Mouse (Mus musculus): ENCODE results near the gene Dpyd. TPM values are rescaled to one million over a fixed set of nuclear protein-coding genes. Genes with fewer than 3 reads are reported as not detected.

Dpyd gene
- total RNA-seq, 2 experiments from 2014 or later, result 1.3 to 2.4 TPM

DNA sequence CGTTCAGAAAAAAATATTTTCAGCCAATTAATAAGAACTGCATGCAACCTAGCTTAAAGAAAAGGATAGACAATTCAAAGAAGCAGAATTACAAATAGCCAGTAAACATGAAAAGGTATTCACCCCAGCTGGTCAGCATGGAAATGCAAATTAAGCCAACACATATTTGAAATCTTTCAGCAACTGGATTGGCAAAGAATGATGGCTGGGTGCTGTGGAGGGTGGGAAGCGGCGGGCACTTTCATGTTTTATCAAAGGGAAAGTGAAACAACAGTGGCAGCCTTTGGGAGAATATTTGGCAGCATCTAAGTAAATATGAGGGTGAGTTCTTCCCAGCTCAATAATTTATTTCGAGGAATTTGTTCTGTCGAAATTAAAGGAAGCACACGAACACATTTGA lies 603.8 kb downstream of the Dpyd start:
- intact Hi-C loops (cut with DNase I), result no loop called here
- no peak overlapping the region for H3K4me3 ChIP-seq
- TF ChIP-seq CTCF (IDR thresholded peaks at IDR 0.05), result no peak
- H3K27ac ChIP-seq, result no peak overlapping the region
- DNase-seq, result no peak

- TF ChIP-seq CTCF (IDR thresholded peaks at IDR 0.05), result no peak
- no peak overlapping the region for H3K4me3 ChIP-seq
- DNase-seq, result no peak
- H3K27ac ChIP-seq, result no peak overlapping the region
- intact Hi-C loops (cut with DNase I), result no loop called here
Observed at GRCm38 (mm10) chr3:119168166-119168565, 606.2 kb downstream of the Dpyd start.

DNA sequence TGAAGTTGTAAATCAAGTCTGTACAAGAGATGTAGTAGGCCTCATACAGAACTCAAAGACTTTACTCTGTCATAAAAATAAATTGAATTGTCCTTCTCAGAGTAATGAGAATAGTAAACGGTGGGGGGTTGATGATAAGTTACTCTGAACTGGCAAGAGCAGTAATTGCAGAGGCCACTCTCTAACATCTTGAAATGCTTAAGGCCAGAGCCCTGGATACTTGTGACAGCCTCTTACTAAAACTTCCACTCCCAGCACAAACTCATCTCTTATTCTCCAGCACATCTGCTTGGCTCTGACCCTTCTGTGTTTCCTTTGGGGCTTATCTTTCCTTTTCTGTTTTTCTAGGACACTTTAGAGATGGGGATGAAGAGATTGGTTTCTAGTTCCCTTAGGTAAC lies 606.7 kb downstream of the Dpyd start:
- Histone ChIP-seq H3K27ac (no peak overlapping the region), H3K4me3 (no peak overlapping the region)
- no peak for DNase-seq
- intact Hi-C loops (cut with DNase I), result no loop called here
- no peak for TF ChIP-seq CTCF (IDR thresholded peaks at IDR 0.05)

- DNase-seq, result no peak
- no peak overlapping the region for H3K4me3 ChIP-seq
- H3K27ac ChIP-seq, result no peak overlapping the region
- no peak for TF ChIP-seq CTCF (IDR thresholded peaks at IDR 0.05)
- intact Hi-C loops (cut with DNase I), result no loop called here
Observed at GRCm38 (mm10) chr3:119183261-119183660, 621.3 kb downstream of the Dpyd start.

DNA sequence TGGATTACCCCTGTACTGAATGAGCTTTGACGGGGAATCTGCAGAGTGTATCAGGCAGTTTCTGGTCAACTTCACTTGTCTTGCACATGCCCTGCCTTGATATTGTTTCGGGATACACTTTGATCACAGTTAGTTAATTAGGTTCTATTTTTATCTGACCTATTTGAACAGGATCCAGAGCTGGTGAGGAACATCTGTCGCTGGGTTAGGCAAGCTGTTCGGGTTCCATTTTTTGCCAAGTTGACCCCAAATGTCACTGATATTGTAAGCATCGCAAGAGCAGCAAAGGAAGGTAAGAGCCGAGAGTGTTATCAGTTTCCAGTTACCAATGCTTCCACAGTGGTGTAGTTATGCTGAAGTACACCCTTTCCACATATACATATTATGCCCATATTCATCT lies 632.1 kb downstream of the Dpyd start:
- TF ChIP-seq CTCF (IDR thresholded peaks at IDR 0.05), result no peak
- H3K4me3 ChIP-seq, result no peak overlapping the region
- H3K27ac ChIP-seq, result no peak overlapping the region
- intact Hi-C loops (cut with DNase I), result no loop called here
- no peak for DNase-seq

GRCm38 (mm10) chr3:119195613-119196012 lies 633.7 kb downstream of the Dpyd start:
- Histone ChIP-seq H3K27ac (no peak overlapping the region), H3K4me3 (no peak overlapping the region)
- TF ChIP-seq CTCF (IDR thresholded peaks at IDR 0.05), result no peak
- intact Hi-C loops (cut with DNase I), result no loop called here
- no peak for DNase-seq

DNA sequence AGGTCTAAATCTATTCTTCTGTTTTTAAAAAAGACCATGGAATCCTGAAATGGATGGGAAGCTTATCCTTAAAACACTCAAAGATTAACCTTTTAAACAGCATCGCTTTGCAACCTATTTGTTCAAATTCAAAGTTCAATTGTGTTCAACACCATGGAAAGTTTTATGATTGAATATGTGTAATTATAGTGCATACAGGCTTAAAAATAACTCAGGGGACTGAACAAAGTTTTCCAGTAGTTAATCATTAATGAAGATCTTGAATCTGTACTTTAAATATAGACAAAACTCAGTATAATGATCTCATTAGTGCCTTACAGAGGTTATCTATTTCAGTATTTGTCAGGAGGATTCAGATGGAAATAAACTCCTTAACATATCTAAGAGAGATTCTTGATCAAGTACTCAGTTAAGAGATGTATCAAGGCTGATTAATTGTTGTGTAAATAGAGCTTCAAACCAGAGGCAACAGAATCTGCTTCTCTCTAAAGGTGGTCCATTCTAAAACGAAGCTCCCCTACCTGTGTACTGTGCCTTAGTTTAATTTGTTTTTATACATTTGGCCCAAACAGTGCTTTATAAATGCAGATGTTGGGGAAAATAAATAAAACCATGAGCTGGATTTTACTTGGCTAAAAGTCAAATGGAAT lies 659.0 kb downstream of the Dpyd start:
- intact Hi-C loops (cut with DNase I), result no loop called here
- Histone ChIP-seq H3K27ac (no peak overlapping the region), H3K4me3 (no peak overlapping the region)
- TF ChIP-seq CTCF (IDR thresholded peaks at IDR 0.05), result no peak
- DNase-seq, result no peak

- Histone ChIP-seq H3K27ac (no peak overlapping the region), H3K4me3 (no peak overlapping the region)
- intact Hi-C loops (cut with DNase I), result no loop called here
- TF ChIP-seq CTCF (IDR thresholded peaks at IDR 0.05), result no peak
- DNase-seq, result no peak
Observed at GRCm38 (mm10) chr3:119243181-119243580, 681.3 kb downstream of the Dpyd start.

GRCm38 (mm10) chr3:119256516-119256915 lies 694.6 kb downstream of the Dpyd start:
- DNase-seq, result no peak
- peak; percentile 31 for TF ChIP-seq CTCF (IDR thresholded peaks at IDR 0.05)
- Histone ChIP-seq H3K27ac (no peak overlapping the region), H3K4me3 (no peak overlapping the region)
- intact Hi-C loops (cut with DNase I), result no loop called here

DNA sequence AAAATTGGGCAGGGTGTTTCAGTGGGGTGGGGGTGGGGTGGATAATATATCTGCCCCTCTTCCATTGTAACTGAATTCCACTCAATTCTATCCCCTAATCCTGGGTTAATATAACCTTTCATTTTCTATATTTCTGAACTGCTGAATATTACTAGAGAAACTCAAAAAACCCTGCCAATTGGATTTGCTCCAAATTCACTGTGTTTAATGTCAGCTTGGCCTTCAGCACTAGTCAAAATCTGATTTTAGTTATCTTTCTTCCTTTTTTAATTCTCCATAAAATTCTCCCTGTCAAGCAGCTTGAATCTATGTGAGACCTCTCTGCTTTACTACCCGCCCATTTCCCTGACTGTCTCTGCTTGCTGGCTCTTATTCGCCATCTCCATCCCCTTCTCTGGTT lies 713.3 kb downstream of the Dpyd start:
- Histone ChIP-seq H3K4me3 (no peak overlapping the region), H3K27ac (no peak overlapping the region)
- TF ChIP-seq CTCF (IDR thresholded peaks at IDR 0.05), result no peak
- DNase-seq, result no peak
- intact Hi-C loops (cut with DNase I), result no loop called here

DNA sequence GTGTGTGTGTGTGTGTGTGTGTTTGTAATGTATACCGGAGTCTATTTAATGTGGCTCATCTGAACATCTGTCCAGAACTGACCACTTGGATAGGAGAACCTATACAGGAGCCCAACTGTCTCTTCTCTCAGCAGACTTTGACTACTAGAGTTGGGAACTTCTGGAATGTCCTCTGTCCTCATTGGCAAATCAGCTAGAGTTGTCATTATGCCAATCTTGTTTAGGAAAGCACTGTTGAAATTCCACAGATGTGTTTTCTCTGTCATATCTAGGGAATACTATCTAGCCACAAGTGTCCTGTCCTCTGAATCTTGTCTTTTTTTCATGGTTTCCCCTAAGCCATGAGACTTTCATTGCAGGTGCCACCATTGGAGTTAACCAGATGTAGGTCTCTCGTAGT lies 718.7 kb downstream of the Dpyd start:
- intact Hi-C loops (cut with DNase I), result no loop called here
- DNase-seq, result no peak
- Histone ChIP-seq H3K4me3 (no peak overlapping the region), H3K27ac (no peak overlapping the region)
- TF ChIP-seq CTCF (IDR thresholded peaks at IDR 0.05), result no peak

DNA sequence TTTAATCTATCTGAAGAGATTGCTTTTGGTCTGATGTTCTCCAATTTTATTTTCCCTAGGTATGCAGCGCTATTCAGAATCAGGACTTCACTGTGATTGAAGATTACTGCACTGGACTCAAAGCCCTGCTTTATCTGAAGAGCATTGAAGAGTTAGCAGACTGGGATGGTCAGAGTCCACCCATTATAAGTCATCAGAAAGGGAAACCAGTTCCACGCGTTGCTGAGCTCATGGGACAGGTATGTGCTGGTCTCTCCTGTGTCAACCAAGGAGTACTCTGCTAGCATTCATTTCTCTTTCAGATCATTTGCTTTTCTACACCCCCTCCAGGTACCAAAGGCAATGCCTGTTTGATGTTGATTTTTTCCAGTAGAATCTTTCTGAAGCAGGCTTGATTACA lies 752.8 kb downstream of the Dpyd start:
- intact Hi-C loops (cut with DNase I), result no loop called here
- TF ChIP-seq CTCF (IDR thresholded peaks at IDR 0.05), result no peak
- no peak overlapping the region for H3K27ac ChIP-seq

DNA sequence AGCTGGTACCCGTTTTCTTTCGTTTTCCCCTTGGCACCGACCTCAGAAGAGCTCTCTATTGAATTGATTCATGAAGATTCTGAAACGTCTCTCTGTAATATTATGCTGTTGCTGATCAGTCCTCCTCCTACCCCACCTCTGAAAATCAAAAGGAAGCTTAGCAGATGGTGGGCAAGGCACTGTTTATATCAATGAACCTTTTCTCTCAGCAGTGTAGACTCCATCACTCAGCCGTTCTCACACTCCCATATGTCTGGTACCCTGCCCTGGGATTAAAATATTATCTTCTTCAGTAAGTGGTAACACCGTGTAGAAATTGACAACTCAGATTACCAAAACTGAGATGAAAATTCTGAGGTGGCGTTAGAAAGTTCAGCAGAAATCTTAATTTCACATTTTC lies 767.1 kb downstream of the Dpyd start:
- no peak for TF ChIP-seq CTCF (IDR thresholded peaks at IDR 0.05)
- intact Hi-C loops (cut with DNase I), result no loop called here
- DNase-seq, result no peak
- Histone ChIP-seq H3K27ac (no peak overlapping the region), H3K4me3 (no peak overlapping the region)

More for the DNA sequence above, 752.8 kb downstream of the Dpyd start:
- no peak for DNase-seq
- H3K4me3 ChIP-seq, result no peak overlapping the region

All from gastrocnemius, adult 2 months (tissue).